Mouse (Mus musculus) ES-Bruce4 (cell line): ENCODE data around the gene Brinp1. TPM values are rescaled to one million over a fixed set of nuclear protein-coding genes. Genes with fewer than 3 reads are reported as not detected.

Source experiments
- H3K27ac ChIP-seq: 2 replicates; pipeline ENCODE4 v1.5.1; 2012; ENCODE audit warnings: low read length, inconsistent platforms; ENCODE audit not compliant: insufficient read depth
- H3K27me3 ChIP-seq: 2 replicates; pipeline ENCODE4 v1.6.1; 2012; ENCODE audit warnings: mild to moderate bottlenecking, low read length, inconsistent platforms; ENCODE audit not compliant: control insufficient read depth, poor library complexity, insufficient read depth, severe bottlenecking
- H3K36me3 ChIP-seq: 2 replicates; pipeline ENCODE4 v1.6.1; 2012; ENCODE audit warnings: inconsistent platforms, mild to moderate bottlenecking, low read length, moderate library complexity; ENCODE audit not compliant: control insufficient read depth, poor library complexity, insufficient read depth, severe bottlenecking
- H3K4me1 ChIP-seq: one replicate; pipeline ENCODE4 v1.8.1; 2011; ENCODE audit warnings: low read length; ENCODE audit not compliant: control insufficient read depth, insufficient read depth
- H3K4me3 ChIP-seq: 2 replicates; pipeline ENCODE4 v1.5.1; 2011; ENCODE audit warnings: low read depth, mild to moderate bottlenecking, low read length
- H3K9ac ChIP-seq: 2 replicates; pipeline ENCODE4 v1.6.1; 2012; ENCODE audit warnings: low read depth, mild to moderate bottlenecking, inconsistent platforms; ENCODE audit not compliant: poor library complexity, severe bottlenecking
- H3K9me3 ChIP-seq: replicated peaks from 2 replicates; pipeline ENCODE4 v1.6.1; 2012; ENCODE audit warnings: mild to moderate bottlenecking, low read length, inconsistent platforms; ENCODE audit not compliant: control insufficient read depth, poor library complexity, insufficient read depth, severe bottlenecking
- CTCF ChIP-seq: IDR thresholded peaks from one replicate; pipeline ENCODE4 v1.8.1; 2011; ENCODE audit warnings: low read depth, low read length
- EP300 ChIP-seq: IDR thresholded peaks from 2 replicates; pipeline ENCODE4 v1.6.1; 2011; ENCODE audit warnings: low read depth, low read length; ENCODE audit not compliant: insufficient read depth
- POLR2A ChIP-seq: IDR thresholded peaks from one replicate; pipeline ENCODE4 v1.8.1; 2011; ENCODE audit warnings: low read length; ENCODE audit not compliant: insufficient read depth
- polyA plus RNA-seq: library from polyadenylated mRNA; stranded (reverse); fragments of >200 nt; gene quantifications from 2 replicates; pipeline ENCODE4 v1.2.4, GENCODE M21; 2011; ENCODE audit warnings: low read depth; ENCODE audit not compliant: missing spikeins, insufficient read depth, insufficient read length

Gene Brinp1
- polyA plus RNA-seq, 1 experiment: 0.49 TPM

GRCm38 (mm10) chr4:68765772-68766573 is 188.2 kb downstream of the Brinp1 start:
- H3K4me1 ChIP-seq: no peaks in the 10 kb centered on the region
- H3K27me3 ChIP-seq: no peaks in the 10 kb centered on the region
- H3K9me3 ChIP-seq: no peaks in the 10 kb centered on the region
- H3K9ac ChIP-seq: no peak overlapping the region
- TF ChIP-seq EP300 (no peak), POLR2A (no peak), CTCF (no peak)
- H3K4me3 ChIP-seq: no peak overlapping the region
- no peaks in the 10 kb centered on the region for H3K36me3 ChIP-seq
- H3K27ac ChIP-seq: no peak overlapping the region

GRCm38 (mm10) chr4:68764937-68765336 is 189.3 kb downstream of the Brinp1 start:
- TF ChIP-seq EP300 (no peak), CTCF (no peak), POLR2A (no peak)
- H3K9ac ChIP-seq: no peak overlapping the region
- no peaks in the 10 kb centered on the region for H3K9me3 ChIP-seq
- no peak overlapping the region for H3K4me3 ChIP-seq
- no peaks in the 10 kb centered on the region for H3K4me1 ChIP-seq
- no peak overlapping the region for H3K27ac ChIP-seq
- H3K36me3 ChIP-seq: no peaks in the 10 kb centered on the region
- no peaks in the 10 kb centered on the region for H3K27me3 ChIP-seq

GRCm38 (mm10) chr4:68720983-68721382 is 233.2 kb downstream of the Brinp1 start:
- H3K9ac ChIP-seq: no peak overlapping the region
- H3K36me3 ChIP-seq: no peaks in the 10 kb centered on the region
- H3K4me3 ChIP-seq: no peak overlapping the region
- H3K4me1 ChIP-seq: no peaks in the 10 kb centered on the region
- peaks cover 2% of the 10 kb centered on the region; the same call in 1 of the 2 replicates for H3K9me3 ChIP-seq
- H3K27me3 ChIP-seq: no peaks in the 10 kb centered on the region
- no peak for TF ChIP-seq POLR2A
- TF ChIP-seq CTCF: no peak
- no peak for TF ChIP-seq EP300
- H3K27ac ChIP-seq: no peak overlapping the region
